ENCODE assay signal across 11 mouse cellular contexts in genomic region chr10:96371321-96371653, GRCm38 (mm10).
DNase-seq lines count a peak whose midpoint lies in the region; ATAC-seq lines count a peak whose summit lies in the region.
"Had no signal": no experiment of that assay in that cellular context is flagged by ENCODE, and none has a peak within 500 bp of the region (broad histone marks: within the 10 kb centered on the region; RNA-seq: fewer than 3 reads in every experiment).

No protein-coding gene starts in this region.

- H3K27me3 ChIP-seq in heart, embryonic 14.5 days (ENCODE audit: control insufficient read depth, insufficient read depth, low read length), result no peaks in the 10 kb centered on the region
- H3K27me3 ChIP-seq in lung, embryonic 15.5 days, result no peaks in the 10 kb centered on the region
- H3K27me3 ChIP-seq in midbrain, embryonic 10.5 days (ENCODE audit: low read depth, poor library complexity, severe bottlenecking), result no peaks in the 10 kb centered on the region
- H3K27me3 ChIP-seq: hindbrain, embryonic 12.5 days; stomach, embryonic 15.5 days had no signal

- H3K4me1 ChIP-seq in heart, embryonic 14.5 days (ENCODE audit: control insufficient read depth in 2 of 2, insufficient read depth in 2 of 2, low read length in 2 of 2), result peaks cover 0 to 4% of the 10 kb centered on the region in 2 experiments; a peak in 2 of 4 replicates
- peaks cover 27% of the 10 kb centered on the region for H3K4me1 ChIP-seq in lung, embryonic 15.5 days
- H3K4me1 ChIP-seq in midbrain, embryonic 10.5 days, result peaks cover 24% of the 10 kb centered on the region
- H3K4me1 ChIP-seq: hindbrain, embryonic 12.5 days; stomach, embryonic 15.5 days had no signal

- H3K36me3 ChIP-seq in heart, embryonic 14.5 days (ENCODE audit: control insufficient read depth, insufficient read depth, low read length), result no peaks in the 10 kb centered on the region
- H3K36me3 ChIP-seq in lung, embryonic 15.5 days, result no peaks in the 10 kb centered on the region
- no peaks in the 10 kb centered on the region for H3K36me3 ChIP-seq in midbrain, embryonic 10.5 days
- H3K36me3 ChIP-seq: hindbrain, embryonic 12.5 days; stomach, embryonic 15.5 days had no signal

- WGBS in heart, embryonic 14.5 days, result 43% methylated on average over 14 of the region's 14 CpGs
- WGBS in lung, embryonic 15.5 days, result 36% methylated on average over 14 of the region's 14 CpGs
- WGBS in midbrain, embryonic 10.5 days, result 62% methylated on average over 14 of the region's 14 CpGs

- H3K4me3 ChIP-seq in heart, embryonic 14.5 days (ENCODE audit: control insufficient read depth in 1 of 2, insufficient read depth in 1 of 2, low read depth in 1 of 2, low read length in 2 of 2), result peak overlapping the region; percentile 27 to 33
- H3K4me3 ChIP-seq in lung, embryonic 15.5 days, result peak overlapping the region; percentile 14
- peak overlapping the region; percentile 22; the same call in 1 of the 2 replicates for H3K4me3 ChIP-seq in midbrain, embryonic 10.5 days
- H3K4me3 ChIP-seq: hindbrain, embryonic 12.5 days; stomach, embryonic 15.5 days had no signal

- H3K9ac ChIP-seq in heart, embryonic 14.5 days (ENCODE audit: low read length), result peak overlapping the region; percentile 51
- H3K9ac ChIP-seq in lung, embryonic 15.5 days, result no peak overlapping the region
- H3K9ac ChIP-seq: hindbrain, embryonic 12.5 days; stomach, embryonic 15.5 days had no signal

- peak; percentile 27 for DNase-seq in cerebellum, adult 11 months
- no peak for DNase-seq in heart, adult 11 months
- no peak for DNase-seq in lung, postnatal 14 days
- no peak for DNase-seq in midbrain, embryonic 10.5 days (ENCODE audit: low spot score)
- no peak for DNase-seq in kidney, postnatal 14 days
- DNase-seq: adrenal gland, adult 2 months had no signal

- H3K4me2 ChIP-seq in heart, embryonic 14.5 days (ENCODE audit: low read length), result peak overlapping the region; percentile 66
- H3K4me2 ChIP-seq in lung, embryonic 15.5 days, result peak overlapping the region; percentile 51
- H3K4me2 ChIP-seq: hindbrain, embryonic 12.5 days; stomach, embryonic 15.5 days had no signal

- ATAC-seq in cerebellum, adult (ENCODE audit: insufficient number of reproducible peaks, low FRiP score, low TSS enrichment), result no peak
- no peak for ATAC-seq in heart, embryonic 14.5 days (ENCODE audit: insufficient number of reproducible peaks, insufficient read depth, low FRiP score, low read depth)
- ATAC-seq in lung, embryonic 15.5 days (ENCODE audit: borderline replicate concordance, extremely low read depth, low FRiP score, low TSS enrichment), result no peak; the same call in 1 of the 2 replicates

- H3K27ac ChIP-seq in heart, embryonic 14.5 days (replicated peaks in 1 of 2; ENCODE audit: control insufficient read depth in 1 of 2, insufficient read depth in 1 of 2, low read depth in 2 of 2, low read length in 2 of 2), result no peak overlapping the region
- H3K27ac ChIP-seq in lung, embryonic 15.5 days, result no peak overlapping the region
- H3K27ac ChIP-seq in midbrain, embryonic 10.5 days (replicated peaks), result peak overlapping the region; percentile 39
- H3K27ac ChIP-seq: hindbrain, embryonic 12.5 days; stomach, embryonic 15.5 days had no signal

- H3K9me3 ChIP-seq in heart, embryonic 14.5 days (ENCODE audit: control insufficient read depth, low read length), result no peaks in the 10 kb centered on the region
- no peaks in the 10 kb centered on the region for H3K9me3 ChIP-seq in lung, embryonic 15.5 days
- H3K9me3 ChIP-seq in midbrain, embryonic 10.5 days (replicated peaks), result no peaks in the 10 kb centered on the region
- H3K9me3 ChIP-seq: hindbrain, embryonic 12.5 days; stomach, embryonic 15.5 days had no signal
